Mouse (Mus musculus): Measurements from ENCODE around the gene Iqcf6.

DNA sequence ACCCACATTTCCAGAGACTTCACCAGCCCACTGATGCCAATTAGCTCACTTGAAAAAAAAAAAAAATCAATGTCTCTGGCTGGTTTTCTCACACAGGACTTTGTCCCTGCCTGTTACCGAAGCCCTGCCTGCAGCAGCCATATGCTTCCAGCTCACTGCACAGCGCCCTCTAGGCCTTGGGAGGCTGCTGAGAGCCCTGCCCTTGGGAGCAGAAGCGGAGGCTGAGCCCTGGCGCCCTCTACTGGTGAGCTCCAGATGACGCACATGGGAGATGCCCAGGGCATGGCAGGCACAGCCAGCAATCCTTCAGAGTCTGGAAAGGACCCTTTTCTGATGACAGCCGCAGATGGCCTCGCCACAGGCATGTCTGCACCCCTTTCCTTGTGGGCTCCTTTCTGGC, 16.7 kb downstream of the Iqcf6 start:
- TF ChIP-seq CTCF (IDR thresholded peaks at IDR 0.05; ENCODE audit: low read depth) (peak; percentile 97), EP300 (IDR thresholded peaks at IDR 0.05; ENCODE audit: low read depth) (no peak)
